Mouse (Mus musculus) G1E-ER4 (cell line): ENCODE measurements around the gene Foxj3. TPM values are rescaled to one million over a fixed set of nuclear protein-coding genes. Genes with fewer than 3 reads are reported as not detected.

Source experiments
- GATA1 ChIP-seq: IDR thresholded peaks from one replicate; pipeline ENCODE4 v1.8.0; 2012; ENCODE audit warnings: low read length, inconsistent platforms
- polyA plus RNA-seq: library from polyadenylated mRNA; stranded (reverse); fragments of >175 nt; gene quantifications from 2 replicates; pipeline ENCODE4 v1.2.3, GENCODE M21; 2012

Gene Foxj3
- polyA plus RNA-seq, 1 experiment: 13.9 TPM

DNA sequence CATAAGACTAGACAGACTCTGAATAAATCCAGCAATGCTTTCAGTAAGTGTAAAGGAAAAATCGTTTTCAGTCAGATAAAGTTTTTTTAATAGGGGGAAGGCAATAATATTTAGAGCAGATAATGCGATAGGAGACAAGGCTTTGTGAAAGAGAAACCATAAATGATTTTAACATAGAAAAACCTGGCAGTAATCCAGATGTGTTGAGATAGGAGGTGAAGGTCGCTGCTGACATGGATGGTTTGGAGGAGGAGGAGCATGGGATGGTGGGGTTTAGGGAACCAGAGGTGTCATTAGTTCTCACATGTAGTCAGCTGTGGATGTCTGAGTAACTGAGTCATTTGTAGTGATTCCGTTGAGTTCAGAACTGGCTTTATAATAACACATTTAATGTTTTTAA lies 77.9 kb downstream of the Foxj3 start:
- no peak for TF ChIP-seq GATA1

DNA sequence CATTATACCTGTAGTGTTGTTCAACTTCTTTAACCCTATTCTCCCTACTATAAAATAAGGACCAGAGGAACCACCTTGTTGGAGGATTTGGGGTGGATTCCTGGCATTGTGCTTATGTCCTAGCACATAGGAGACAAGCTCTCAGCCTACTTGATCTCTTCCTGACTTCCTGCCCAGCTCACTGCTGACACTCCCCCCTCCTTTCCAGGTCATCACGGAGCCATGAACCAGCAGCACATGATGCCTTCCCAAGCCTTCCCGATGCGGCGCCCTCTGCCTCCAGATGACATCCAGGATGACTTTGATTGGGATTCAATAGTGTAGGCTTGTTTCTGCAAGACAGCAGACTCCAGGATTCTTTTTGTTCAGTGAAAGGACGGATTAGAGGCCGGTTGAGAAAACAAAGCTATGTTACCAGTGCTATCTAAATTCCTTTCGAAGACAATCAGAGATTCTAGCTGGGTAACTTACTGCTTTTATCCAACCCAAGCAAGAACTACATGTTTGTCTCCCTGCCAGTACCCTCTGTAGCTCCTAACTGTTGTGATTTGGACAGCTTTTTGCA lies 89.4 kb downstream of the Foxj3 start:
- TF ChIP-seq GATA1: no peak

DNA sequence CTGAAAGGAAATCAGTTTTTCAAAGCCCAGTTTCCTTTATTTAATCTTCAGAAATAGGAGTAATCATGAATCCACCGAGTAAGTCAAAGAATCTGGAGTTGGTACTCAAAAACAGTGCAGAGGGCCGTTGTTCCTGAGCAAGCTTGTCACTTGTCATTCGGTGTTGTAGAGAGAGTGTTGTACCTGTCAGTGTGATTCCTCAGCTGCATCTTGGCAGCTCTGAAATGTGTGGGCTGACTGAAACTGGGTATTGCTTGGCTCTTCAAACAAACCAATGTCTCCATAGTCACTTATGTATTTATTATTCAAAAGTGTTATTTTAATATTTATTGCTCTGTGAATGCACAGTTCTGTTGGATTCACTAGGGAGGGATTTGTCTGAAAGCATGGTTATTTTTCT lies 90.1 kb downstream of the Foxj3 start:
- TF ChIP-seq GATA1: no peak

DNA sequence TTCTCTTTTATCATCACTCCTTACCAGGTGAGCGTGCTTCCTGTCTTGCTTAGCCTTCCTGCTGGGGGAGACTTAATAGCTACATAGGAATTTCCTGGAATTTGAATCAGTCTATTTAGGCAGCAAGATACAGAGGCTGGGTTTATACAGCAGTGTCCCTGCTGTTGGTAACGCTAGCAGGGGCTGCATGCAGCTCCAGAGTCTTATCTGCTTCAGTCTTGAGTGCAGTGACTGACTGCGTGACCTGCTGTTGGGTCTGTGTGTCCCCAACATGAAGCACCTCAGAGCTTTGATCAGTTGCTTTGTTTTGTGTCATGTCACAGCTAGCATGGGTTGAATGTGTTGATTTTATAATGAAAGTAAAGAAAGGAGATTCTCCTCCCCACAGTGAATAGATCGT lies 90.5 kb downstream of the Foxj3 start:
- TF ChIP-seq GATA1: no peak

DNA sequence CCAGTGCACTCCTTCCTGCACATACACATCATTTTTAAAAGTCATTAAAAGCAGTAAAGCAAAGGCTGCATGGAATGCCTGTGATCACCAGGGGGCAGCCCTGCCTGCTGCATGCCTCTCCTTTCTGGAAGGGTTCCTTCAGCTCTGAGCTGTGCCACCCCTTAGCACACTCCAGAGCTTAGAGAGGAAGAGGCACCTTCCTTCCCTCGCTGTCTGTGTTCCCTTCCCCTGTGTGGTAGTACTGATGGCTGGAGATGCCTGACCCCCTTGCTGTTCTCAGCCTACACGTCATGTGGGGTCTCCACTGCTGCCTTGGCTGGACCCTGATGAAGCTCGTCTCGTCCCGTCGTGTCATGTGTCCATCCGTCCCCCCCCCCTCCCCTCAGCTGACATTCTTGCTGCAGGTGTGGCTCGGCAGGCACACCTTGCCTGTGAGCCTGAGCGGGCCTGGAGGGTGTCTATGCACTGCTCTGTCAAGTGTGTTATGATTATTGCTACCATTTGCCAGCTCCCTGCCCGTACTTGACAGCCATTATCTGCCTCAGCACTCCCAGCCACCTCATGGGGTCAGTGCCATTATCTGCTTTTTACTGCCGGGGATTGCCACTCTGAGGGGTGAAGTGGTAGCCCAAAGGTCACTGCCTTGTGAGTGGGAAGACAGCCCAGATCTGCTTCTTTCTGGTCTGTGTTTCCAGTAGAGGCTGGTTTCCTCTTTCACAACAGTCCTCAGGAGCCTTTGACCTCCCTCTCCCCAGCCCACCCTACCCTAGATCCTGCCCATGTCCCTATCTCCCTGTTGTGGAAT lies 94.5 kb downstream of the Foxj3 start:
- no peak for TF ChIP-seq GATA1

DNA sequence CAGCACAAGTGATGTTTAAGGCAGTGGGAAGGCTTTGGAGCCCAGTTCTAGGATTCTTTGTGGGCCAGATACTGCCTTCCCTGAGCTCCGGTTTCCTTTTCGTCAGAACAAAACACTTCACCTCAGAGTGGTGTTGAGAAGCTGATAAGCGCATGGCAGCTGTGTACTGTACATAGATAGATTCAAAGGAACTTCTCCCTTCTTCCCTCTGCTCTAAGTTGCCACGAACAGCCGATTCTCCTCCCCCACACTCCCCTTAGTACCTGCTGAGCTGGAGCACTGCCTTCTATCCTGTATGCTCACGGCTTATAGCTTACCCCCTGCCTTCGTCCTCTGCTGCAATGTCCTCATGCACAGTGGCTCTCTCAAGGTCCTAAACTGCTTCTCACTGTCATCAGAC lies 95.9 kb downstream of the Foxj3 start:
- no peak for TF ChIP-seq GATA1

DNA sequence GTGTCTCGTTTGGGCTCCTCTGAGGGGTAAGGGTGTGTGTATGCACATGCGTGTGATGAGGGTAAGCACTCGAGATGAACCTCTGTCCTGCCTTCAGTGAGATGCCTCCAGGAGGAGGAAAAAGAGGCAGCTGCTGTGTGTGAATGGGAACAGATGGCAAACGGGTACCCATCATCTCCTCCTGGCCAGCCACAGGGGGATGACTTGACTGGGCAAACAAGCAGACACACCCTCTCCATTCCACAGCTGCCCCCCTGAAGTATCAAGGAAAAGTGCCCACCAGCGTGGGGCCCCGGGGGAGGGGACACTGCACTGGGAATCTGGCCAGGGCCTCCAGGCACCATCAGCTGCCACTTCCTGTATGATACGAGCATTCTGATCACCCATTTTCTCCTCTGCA lies 96.5 kb downstream of the Foxj3 start:
- no peak for TF ChIP-seq GATA1

DNA sequence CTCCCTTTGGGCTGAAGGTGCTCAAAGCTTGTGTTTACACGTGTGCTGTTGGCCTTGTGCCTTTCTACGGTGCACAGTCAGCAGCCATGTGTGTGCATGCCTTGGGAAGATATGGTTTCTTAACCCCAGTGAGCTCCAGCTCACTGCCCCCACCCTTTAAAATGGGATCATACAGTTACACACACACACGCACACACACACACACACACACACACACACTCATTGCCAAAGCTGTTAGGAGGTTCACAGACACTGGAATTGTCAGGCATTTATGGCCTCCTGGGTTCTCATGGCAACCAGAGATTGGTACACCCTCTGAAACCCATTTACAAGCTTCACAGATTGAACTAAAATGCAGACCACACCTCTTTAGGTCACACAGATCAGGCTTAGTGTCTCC lies 97.1 kb downstream of the Foxj3 start:
- no peak for TF ChIP-seq GATA1

DNA sequence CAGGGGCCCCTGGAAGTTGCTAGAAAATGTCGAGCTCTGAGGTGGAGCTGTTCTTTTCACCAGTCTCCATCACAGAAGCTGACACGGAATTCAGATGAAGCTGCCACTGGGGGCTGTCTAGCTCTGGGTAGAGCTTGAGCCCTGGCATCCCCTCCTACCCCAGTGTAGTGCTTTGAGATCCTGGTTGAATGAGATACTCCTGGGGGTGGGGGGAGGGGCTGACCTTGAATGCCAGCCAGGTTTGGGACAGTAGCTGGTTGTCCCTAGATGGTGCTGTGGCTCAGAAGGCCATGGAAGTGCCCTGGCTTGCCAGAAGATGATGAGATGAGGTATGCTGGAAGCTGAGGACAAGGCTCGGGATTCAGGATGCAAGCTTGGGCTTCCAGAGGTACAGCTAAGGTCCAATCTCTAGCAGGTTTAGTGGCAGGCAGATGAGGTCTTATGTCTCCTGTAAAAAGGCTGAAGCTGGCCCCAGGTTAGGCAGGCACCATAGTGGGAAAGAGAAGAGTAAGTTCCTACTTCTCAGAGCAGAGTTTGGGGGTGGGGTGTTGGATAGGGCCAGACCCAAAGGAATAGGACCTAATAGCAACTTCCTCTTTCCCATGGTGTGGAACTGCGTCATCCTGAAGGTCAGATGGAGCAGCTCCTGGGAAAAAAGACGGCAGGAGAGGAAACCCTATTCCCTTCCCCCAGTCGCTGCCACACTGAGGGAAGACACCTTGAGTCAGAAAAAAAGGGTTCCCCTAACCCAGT lies 98.3 kb downstream of the Foxj3 start:
- TF ChIP-seq GATA1: no peak

DNA sequence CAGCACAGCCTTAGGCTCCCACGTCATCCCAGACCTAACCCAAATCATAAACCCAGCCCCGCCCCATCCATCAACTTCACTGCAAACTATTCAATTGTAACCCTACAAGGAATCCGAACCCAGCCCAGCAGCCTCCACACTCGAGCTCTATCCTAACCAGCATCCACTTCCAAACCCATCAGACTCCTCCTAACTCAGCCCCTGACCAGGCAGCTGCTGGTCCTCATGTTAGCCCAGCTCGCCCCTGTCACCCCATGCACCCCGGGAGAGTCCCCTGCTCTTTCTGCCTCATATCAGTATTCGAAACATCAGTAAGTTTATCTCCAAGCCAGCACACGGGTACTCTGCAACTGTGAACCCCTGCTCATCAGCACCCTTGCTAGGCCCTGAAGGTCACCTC lies 98.9 kb downstream of the Foxj3 start:
- TF ChIP-seq GATA1: no peak

DNA sequence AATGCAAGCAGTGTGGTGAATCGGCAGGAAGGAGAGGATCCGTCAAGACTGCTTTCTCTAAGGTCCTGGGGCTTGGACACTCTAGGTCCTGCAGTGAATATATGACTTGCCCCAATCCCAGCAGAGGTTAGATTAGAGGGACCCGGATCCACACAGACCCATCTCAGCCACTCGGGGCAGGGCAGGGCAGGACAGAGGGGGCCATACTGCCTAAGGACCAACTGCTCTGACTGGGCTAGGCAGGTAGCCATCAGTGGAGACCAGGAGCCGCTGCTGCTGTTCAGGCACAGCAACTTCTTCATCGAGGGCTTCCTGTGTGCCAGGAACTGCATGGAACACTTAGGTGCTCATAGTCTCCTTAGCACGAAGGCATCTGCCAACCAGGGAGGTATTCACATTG lies 99.9 kb downstream of the Foxj3 start:
- no peak for TF ChIP-seq GATA1

DNA sequence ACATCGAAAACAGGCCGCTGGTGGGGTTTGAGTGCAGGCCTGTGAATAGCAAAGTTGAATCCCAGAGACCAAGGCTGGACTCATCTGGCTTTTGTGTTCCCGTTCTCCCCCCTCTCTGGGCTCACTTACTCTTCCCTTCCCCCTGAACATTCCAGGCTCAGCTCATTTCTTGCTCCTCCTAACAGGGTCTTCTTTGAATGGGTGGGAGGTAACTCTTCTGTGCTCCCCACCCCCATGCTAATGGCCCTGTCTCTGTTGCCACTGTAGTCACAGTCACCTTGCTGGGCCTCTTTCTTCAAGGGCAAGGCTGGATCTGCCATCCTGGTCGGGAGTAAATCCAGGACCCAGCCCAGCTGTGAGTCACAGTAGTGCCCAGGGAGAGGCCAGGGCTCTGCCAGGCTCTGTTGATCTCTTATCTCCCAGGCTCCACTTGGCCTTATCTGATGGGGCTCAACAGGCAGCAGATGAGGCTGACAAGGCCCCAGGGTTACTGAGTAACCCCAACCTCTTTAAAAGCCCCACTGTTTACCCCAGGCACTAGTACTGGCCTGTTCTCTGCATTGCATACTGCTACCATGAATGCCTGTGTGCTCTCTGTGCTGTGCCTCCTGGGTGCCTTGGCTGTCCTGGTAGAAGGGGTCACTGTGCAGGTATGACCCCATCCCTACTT lies 100.5 kb downstream of the Foxj3 start, which contains the start of gene Guca2a:
Guca2a (plus strand) TSS at position 529 of the 670 bp plus-strand sequence.
- no peak for TF ChIP-seq GATA1

DNA sequence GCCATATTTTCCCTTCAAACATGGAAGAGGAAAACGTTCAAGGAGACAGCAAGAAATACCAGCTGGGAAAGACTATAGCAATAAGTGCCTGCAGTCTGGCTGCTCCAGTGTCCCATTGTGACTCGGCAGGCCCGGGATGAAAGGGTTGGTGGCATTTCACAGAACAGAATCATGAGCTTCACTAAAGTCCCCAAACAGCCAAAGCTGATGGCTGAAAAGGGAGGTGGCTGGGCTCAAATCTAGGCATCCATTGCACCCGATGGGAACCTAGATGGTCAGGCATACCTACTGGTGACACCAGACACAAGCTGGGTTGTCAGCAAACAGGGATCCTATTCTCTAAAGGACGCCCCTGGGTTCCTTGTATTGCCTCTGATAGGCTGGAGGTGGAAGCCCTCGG lies 101.1 kb downstream of the Foxj3 start:
- TF ChIP-seq GATA1: no peak

DNA sequence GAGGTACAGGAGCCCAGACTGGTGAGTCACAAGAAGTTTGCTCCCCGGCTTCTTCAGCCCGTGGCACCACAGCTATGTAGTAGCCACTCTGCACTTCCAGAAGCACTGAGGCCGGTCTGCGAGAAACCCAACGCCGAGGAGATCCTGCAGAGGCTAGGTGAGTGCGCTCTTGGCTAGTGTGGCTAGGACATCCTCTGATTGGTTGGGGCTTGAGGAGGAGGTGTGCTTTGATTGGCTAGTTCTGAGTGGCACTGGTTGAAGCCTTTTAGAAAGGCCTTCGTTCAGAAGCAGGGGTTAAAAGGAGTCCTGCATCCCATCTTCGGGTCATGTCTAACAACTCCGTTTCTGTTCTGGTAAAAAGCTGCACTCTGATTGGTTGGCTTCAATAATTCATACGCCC lies 101.9 kb downstream of the Foxj3 start:
- no peak for TF ChIP-seq GATA1

DNA sequence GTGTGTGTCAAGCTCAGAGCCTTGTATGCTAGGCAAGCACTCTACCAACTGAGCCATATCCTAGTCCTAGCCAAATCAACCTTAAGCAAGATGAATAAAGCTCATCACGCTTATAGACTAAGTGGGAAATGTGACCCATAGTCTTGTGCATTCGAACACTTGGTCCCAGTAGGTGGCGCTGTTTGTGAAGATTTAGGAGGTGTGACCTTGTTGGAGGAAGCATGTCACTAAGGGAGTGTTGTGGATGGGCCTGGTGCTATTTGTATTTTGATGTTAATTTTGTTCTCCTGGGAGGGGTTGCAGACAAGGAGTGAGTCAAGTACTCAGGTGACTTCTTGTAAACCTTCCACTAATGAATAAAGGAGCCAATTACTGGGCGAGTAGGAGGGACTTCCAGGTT lies 105.9 kb downstream of the Foxj3 start:
- TF ChIP-seq GATA1: no peak

DNA sequence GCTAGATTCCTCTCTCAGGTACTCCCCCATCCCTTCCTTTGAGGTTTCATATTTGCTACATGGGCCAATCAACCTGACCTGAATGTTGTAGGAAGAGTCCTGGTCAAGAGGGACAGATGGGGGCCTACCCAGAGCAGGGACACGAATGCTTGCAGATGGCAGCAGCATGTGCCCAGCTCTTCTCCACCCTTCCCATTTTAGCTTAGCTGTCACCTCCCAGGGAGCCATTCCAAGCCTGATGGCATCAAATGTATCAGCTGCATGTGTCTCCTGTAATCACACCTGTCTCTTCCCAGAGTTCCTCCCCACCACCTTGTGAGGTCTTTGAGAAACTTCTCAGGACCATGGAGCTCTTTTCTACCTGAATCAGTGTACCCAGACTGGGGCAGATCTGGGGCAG lies 120.2 kb downstream of the Foxj3 start:
- no peak for TF ChIP-seq GATA1

DNA sequence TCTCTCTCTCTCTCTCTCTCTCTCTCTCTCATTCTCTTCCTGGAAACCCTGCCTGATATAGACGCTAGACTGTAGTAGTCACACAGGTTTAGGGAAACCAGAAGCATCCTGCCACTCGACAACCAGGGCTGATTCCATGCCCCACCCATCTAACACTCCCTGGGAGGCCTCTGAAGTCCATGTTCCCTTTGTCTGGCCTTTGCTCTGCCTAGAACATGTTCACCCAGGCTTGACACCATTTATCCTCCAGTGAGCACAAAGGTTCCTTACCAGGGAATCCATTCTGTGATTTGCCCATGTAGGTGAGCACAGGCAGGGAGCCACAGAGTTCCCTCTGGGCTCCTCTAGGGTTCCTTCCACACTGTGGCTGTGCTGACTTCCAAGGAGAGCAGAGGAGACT lies 121.4 kb downstream of the Foxj3 start:
- TF ChIP-seq GATA1: no peak
